ENCODE assay signal across 15 mouse cellular contexts in genomic region chr6:24666248-24666647, GRCm38 (mm10).
"Had no signal": no experiment of that assay in that cellular context is flagged by ENCODE, and none has a peak within 500 bp of the region (broad histone marks: within the 10 kb centered on the region; RNA-seq: fewer than 3 reads in every experiment).

No protein-coding gene starts in this region.

- DNase-seq: retina, postnatal 1 day; right cerebral cortex, adult 18-20 months; right cerebral cortex, postnatal 14 days; right cerebral cortex, postnatal 25 days; right cerebral cortex, postnatal 4 days; spleen, adult 18-20 months; thymus, adult 18-20 months; thymus, adult 2 months; thymus, postnatal 14 days; thymus, postnatal 25 days; thymus, postnatal 36 days; thymus, postnatal 4 days had no signal

- H3K9me3 ChIP-seq: neural tube, embryonic 15.5 days; stomach, embryonic 15.5 days had no signal

- H3K9ac ChIP-seq: stomach, embryonic 15.5 days had no signal

- H3K27me3 ChIP-seq: neural tube, embryonic 15.5 days; stomach, embryonic 15.5 days had no signal

- H3K36me3 ChIP-seq: neural tube, embryonic 15.5 days; stomach, embryonic 15.5 days had no signal

- H3K27ac ChIP-seq: stomach, embryonic 15.5 days; stomach, postnatal 0 days had no signal
